Mouse (Mus musculus): ENCODE data around the gene Shc1. TPM values are rescaled to one million over a fixed set of nuclear protein-coding genes. Genes with fewer than 3 reads are reported as not detected.

Shc1 gene
- polyA plus RNA-seq, 1 experiment from 2014 or later: 48.6 TPM

DNA sequence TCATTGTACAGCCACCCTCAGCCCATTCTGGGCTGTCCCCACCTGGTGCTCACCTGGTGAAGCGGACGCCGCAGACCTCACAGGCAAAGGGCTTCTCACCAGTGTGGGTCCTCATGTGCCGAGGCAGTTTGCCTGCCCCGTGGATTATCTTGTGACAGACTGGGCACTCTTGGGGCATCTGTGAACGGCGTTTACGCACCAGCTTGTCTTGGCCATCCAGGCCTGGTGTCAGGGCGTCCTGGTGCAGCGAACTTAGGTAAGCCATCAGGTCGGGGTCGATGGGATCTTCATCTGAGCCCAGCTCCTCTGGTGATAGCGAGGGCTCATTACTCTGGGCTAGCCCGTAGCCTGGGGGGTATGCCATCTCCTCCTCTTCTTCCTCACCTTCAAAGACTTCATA lies 38.0 kb upstream of the Shc1 start:
- Histone ChIP-seq H3K9me3 (ENCODE audit: control insufficient read depth) (no peaks in the 10 kb centered on the region), H3K27ac (ENCODE audit: low read depth, low read length) (no peak overlapping the region), H3K36me3 (ENCODE audit: control insufficient read depth, insufficient read depth) (peaks cover 43% of the 10 kb centered on the region), H3K9ac (ENCODE audit: low read depth, low read length) (no peak overlapping the region), H3K4me3 (ENCODE audit: low read depth, low read length) (no peak overlapping the region), H3K4me1 (replicated peaks; ENCODE audit: control insufficient read depth, insufficient read depth, low read length) (peaks cover 9% of the 10 kb centered on the region), H3K27me3 (replicated peaks; ENCODE audit: control insufficient read depth, insufficient read depth, low read length) (no peaks in the 10 kb centered on the region), H3K4me2 (replicated peaks; ENCODE audit: low read depth) (no peak overlapping the region)
- 89% methylated on average over 14 of the region's 14 CpGs for WGBS
- no peak for TF ChIP-seq CTCF (IDR thresholded peaks at IDR 0.05; ENCODE audit: low read depth)
- ATAC-seq: no peak

DNA sequence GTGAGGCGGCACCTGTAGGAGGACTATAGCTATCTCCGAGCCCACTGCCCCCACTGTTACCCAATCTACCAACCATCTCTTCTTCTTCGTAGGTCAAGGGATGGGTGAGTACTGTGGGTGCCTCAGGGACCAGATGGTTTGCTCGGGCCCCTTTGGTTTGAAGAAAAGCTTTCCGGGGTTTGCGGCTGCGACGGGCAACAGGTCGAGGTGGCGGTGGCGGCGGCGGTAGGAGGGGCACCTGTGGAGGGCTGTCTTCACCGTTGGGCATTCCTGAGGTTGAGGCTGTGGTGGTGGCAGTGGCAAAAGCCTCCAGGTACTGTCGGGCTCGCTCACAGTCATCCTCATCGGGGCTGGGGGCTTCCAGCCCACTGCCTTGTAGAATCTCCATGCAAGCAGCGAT lies 37.5 kb upstream of the Shc1 start:
- no peak overlapping the region for H3K9ac ChIP-seq (ENCODE audit: low read depth, low read length)
- peaks cover 43% of the 10 kb centered on the region for H3K36me3 ChIP-seq (ENCODE audit: control insufficient read depth, insufficient read depth)
- H3K4me2 ChIP-seq (replicated peaks; ENCODE audit: low read depth): no peak overlapping the region
- WGBS: 90% methylated on average over 18 of the region's 18 CpGs
- peaks cover 9% of the 10 kb centered on the region for H3K4me1 ChIP-seq (replicated peaks; ENCODE audit: control insufficient read depth, insufficient read depth, low read length)
- H3K27me3 ChIP-seq (replicated peaks; ENCODE audit: control insufficient read depth, insufficient read depth, low read length): no peaks in the 10 kb centered on the region
- no peak for ATAC-seq
- no peak overlapping the region for H3K27ac ChIP-seq (ENCODE audit: low read depth, low read length)
- no peak overlapping the region for H3K4me3 ChIP-seq (ENCODE audit: low read depth, low read length)
- no peaks in the 10 kb centered on the region for H3K9me3 ChIP-seq (ENCODE audit: control insufficient read depth)
- TF ChIP-seq CTCF (IDR thresholded peaks at IDR 0.05; ENCODE audit: low read depth): no peak

DNA sequence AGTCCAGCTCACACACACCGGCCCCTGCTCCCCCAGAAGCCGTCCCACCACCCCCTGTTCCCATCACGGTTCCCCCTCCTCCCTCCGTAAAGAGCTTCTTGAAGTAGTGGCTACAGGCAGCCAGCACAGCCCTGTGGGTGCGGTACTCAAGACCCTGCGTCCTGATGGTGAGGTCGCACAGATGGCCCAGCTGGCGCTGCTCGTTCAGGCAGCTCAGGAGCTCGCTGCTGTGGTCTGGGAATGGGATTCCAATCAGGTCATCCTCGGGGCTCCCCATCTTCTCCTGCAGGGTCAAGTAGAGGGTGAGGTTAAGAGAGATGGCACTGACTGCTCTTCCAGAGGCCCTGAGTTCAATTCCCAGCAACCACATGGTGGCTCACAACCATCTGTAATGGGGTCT lies 37.0 kb upstream of the Shc1 start:
- Histone ChIP-seq H3K36me3 (ENCODE audit: control insufficient read depth, insufficient read depth) (peaks cover 42% of the 10 kb centered on the region), H3K4me2 (replicated peaks; ENCODE audit: low read depth) (no peak overlapping the region), H3K4me1 (replicated peaks; ENCODE audit: control insufficient read depth, insufficient read depth, low read length) (peaks cover 9% of the 10 kb centered on the region), H3K27me3 (replicated peaks; ENCODE audit: control insufficient read depth, insufficient read depth, low read length) (no peaks in the 10 kb centered on the region), H3K27ac (ENCODE audit: low read depth, low read length) (no peak overlapping the region), H3K9ac (ENCODE audit: low read depth, low read length) (no peak overlapping the region), H3K4me3 (ENCODE audit: low read depth, low read length) (no peak overlapping the region), H3K9me3 (ENCODE audit: control insufficient read depth) (no peaks in the 10 kb centered on the region)
- WGBS: 78% methylated on average over 11 of the region's 11 CpGs
- no peak for ATAC-seq
- TF ChIP-seq CTCF (IDR thresholded peaks at IDR 0.05; ENCODE audit: low read depth): no peak

GRCm38 (mm10) chr3:89382033-89382882 lies 36.0 kb upstream of the Shc1 start:
- H3K4me2 ChIP-seq (replicated peaks; ENCODE audit: low read depth): no peak overlapping the region
- TF ChIP-seq CTCF (IDR thresholded peaks at IDR 0.05; ENCODE audit: low read depth): no peak
- no peaks in the 10 kb centered on the region for H3K27me3 ChIP-seq (replicated peaks; ENCODE audit: control insufficient read depth, insufficient read depth, low read length)
- peaks cover 38% of the 10 kb centered on the region for H3K36me3 ChIP-seq (ENCODE audit: control insufficient read depth, insufficient read depth)
- no peak overlapping the region for H3K27ac ChIP-seq (ENCODE audit: low read depth, low read length)
- no peak for ATAC-seq
- WGBS: 84% methylated on average over 9 of the region's 9 CpGs
- no peak overlapping the region for H3K4me3 ChIP-seq (ENCODE audit: low read depth, low read length)
- no peak overlapping the region for H3K9ac ChIP-seq (ENCODE audit: low read depth, low read length)
- H3K9me3 ChIP-seq (ENCODE audit: control insufficient read depth): no peaks in the 10 kb centered on the region
- peaks cover 16% of the 10 kb centered on the region for H3K4me1 ChIP-seq (replicated peaks; ENCODE audit: control insufficient read depth, insufficient read depth, low read length)

DNA sequence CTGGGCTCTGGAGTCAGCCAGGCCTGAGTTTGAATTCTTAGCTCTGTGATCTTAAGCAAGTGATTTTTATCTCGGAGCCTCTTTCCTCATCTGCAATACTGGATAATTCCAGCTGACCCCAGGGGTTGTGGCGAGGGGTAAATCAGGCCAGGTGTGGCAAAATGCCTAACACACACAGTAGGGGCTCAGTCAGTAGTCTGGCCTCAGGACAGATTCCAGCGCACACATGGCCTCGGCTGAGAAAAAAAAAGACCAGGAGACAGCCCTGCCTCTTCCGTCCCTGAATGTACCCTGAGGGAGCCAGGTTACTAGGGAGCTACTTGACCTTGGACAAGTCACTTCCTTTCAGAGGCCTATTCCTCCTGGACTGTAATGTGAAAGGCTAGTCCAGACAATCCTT lies 35.3 kb upstream of the Shc1 start:
- TF ChIP-seq CTCF (IDR thresholded peaks at IDR 0.05; ENCODE audit: low read depth): no peak
- H3K4me1 ChIP-seq (replicated peaks; ENCODE audit: control insufficient read depth, insufficient read depth, low read length): peaks cover 16% of the 10 kb centered on the region
- H3K36me3 ChIP-seq (ENCODE audit: control insufficient read depth, insufficient read depth): peaks cover 38% of the 10 kb centered on the region
- 0 out of 2 replicates have a peak overlapping the region, but pooled peaks have one; percentile 0 for H3K27ac ChIP-seq (ENCODE audit: low read depth, low read length)
- no peaks in the 10 kb centered on the region for H3K9me3 ChIP-seq (ENCODE audit: control insufficient read depth)
- no peak overlapping the region for H3K4me2 ChIP-seq (replicated peaks; ENCODE audit: low read depth)
- ATAC-seq: no peak
- H3K9ac ChIP-seq (ENCODE audit: low read depth, low read length): no peak overlapping the region
- no peaks in the 10 kb centered on the region for H3K27me3 ChIP-seq (replicated peaks; ENCODE audit: control insufficient read depth, insufficient read depth, low read length)
- 67% methylated on average over 5 of the region's 5 CpGs for whole genome bisulfite sequencing
- no peak overlapping the region for H3K4me3 ChIP-seq (ENCODE audit: low read depth, low read length)

- no peaks in the 10 kb centered on the region for H3K27me3 ChIP-seq (replicated peaks; ENCODE audit: control insufficient read depth, insufficient read depth, low read length)
- H3K4me3 ChIP-seq (ENCODE audit: low read depth, low read length): no peak overlapping the region
- no peak for TF ChIP-seq CTCF (IDR thresholded peaks at IDR 0.05; ENCODE audit: low read depth)
- WGBS: 64% methylated on average over 5 of the region's 5 CpGs
- H3K9ac ChIP-seq (ENCODE audit: low read depth, low read length): no peak overlapping the region
- peaks cover 9% of the 10 kb centered on the region; the same call in 1 of the 2 replicates for H3K4me1 ChIP-seq (replicated peaks; ENCODE audit: control insufficient read depth, insufficient read depth, low read length)
- H3K36me3 ChIP-seq (ENCODE audit: control insufficient read depth, insufficient read depth): peaks cover 38% of the 10 kb centered on the region
- H3K4me2 ChIP-seq (replicated peaks; ENCODE audit: low read depth): no peak overlapping the region; the same call in 1 of the 2 replicates
- no peak for ATAC-seq
- no peaks in the 10 kb centered on the region for H3K9me3 ChIP-seq (ENCODE audit: control insufficient read depth)
- H3K27ac ChIP-seq (ENCODE audit: low read depth, low read length): 0 out of 2 replicates have a peak overlapping the region, but pooled peaks have one; percentile 0
Observed at GRCm38 (mm10) chr3:89383651-89384255, 34.5 kb upstream of the Shc1 start.
